Mouse (Mus musculus) E14TG2a.4 (cell line): Measurements from ENCODE around the gene Fam228a.

Experiments
- CTCF ChIP-seq: conservative IDR thresholded peaks from 2 replicates; pipeline ENCODE4 v1.5.1; 2014; ENCODE audit warnings: low read length
- NANOG ChIP-seq: IDR thresholded peaks from 2 replicates; pipeline ENCODE4 v1.6.1; 2014; ENCODE audit warnings: borderline replicate concordance, low read length, mixed read lengths

- peak; percentile 66 for TF ChIP-seq CTCF
- no peak for TF ChIP-seq NANOG
These were observed 9.1 kb downstream of the Fam228a start for GRCm38 (mm10) chr12:4729165-4729564.
